Mouse (Mus musculus) intestine, postnatal 0 days (tissue): ENCODE data around the gene Fxyd7. TPM values are rescaled to one million over a fixed set of nuclear protein-coding genes. Genes with fewer than 3 reads are reported as not detected.

Experiments
- ATAC-seq: fragments of 200-750 bp; cut with Nextera tagmentation; 2 replicates; pipeline ENCODE4 v1.8.0; 2017; ENCODE audit warnings: mild to moderate bottlenecking, moderate TSS enrichment, moderate library complexity
- H3K27ac ChIP-seq: fragments of 300-500 bp; sonication (generic); 2 replicates; pipeline ENCODE4 v1.5.1; 2014; ENCODE audit warnings: mild to moderate bottlenecking, low read depth, low read length, moderate library complexity
- H3K27me3 ChIP-seq: fragments of 300-500 bp; sonication (generic); replicated peaks from 2 replicates; pipeline ENCODE4 v1.6.1; 2014; ENCODE audit warnings: low read length, mixed read lengths; ENCODE audit not compliant: control insufficient read depth, insufficient read depth
- H3K36me3 ChIP-seq: fragments of 300-500 bp; sonication (generic); 2 replicates; pipeline ENCODE4 v1.6.1; 2014; ENCODE audit warnings: mild to moderate bottlenecking, moderate library complexity; ENCODE audit not compliant: control insufficient read depth, insufficient read depth
- H3K4me1 ChIP-seq: fragments of 300-500 bp; sonication (generic); replicated peaks from 2 replicates; pipeline ENCODE4 v1.6.1; 2014; ENCODE audit warnings: antibody characterized with exemption, low read length, mixed read lengths; ENCODE audit not compliant: control insufficient read depth, insufficient read depth
- H3K4me2 ChIP-seq: fragments of 300-500 bp; sonication (generic); replicated peaks from 2 replicates; pipeline ENCODE4 v1.6.1; 2014; ENCODE audit warnings: low read depth, mild to moderate bottlenecking, moderate library complexity
- H3K4me3 ChIP-seq: fragments of 300-500 bp; sonication (generic); 2 replicates; pipeline ENCODE4 v1.5.1; 2014; ENCODE audit warnings: low read depth, low read length
- H3K9ac ChIP-seq: fragments of 300-500 bp; sonication (generic); 2 replicates; pipeline ENCODE4 v1.6.1; 2014; ENCODE audit warnings: mild to moderate bottlenecking, low read depth, low read length
- H3K9me3 ChIP-seq: fragments of 300-500 bp; sonication (generic); 2 replicates; pipeline ENCODE4 v1.6.1; 2016; ENCODE audit warnings: mixed run types; ENCODE audit not compliant: control insufficient read depth
- CTCF ChIP-seq: sonication (generic); IDR thresholded peaks from 2 replicates; pipeline ENCODE4 v1.5.1; 2016; ENCODE audit warnings: low read depth, mild to moderate bottlenecking, control low read depth, antibody characterized with exemption, moderate library complexity
- WGBS: fragments of 180-500 bp; shearing (Covaris S2); extraction: QIAGEN DNeasy Blood & Tissue Kit; methylation state at CpG from one replicate; pipeline ENCODE4 v1.1.7; 2014; 5-methylcytosine and 5-hydroxymethylcytosine counted together
- polyA plus RNA-seq: library from polyadenylated mRNA; unstranded; fragments of >200 nt; fragmentation: Nextera tagmentation; extraction: Ambion mirVana; gene quantifications from 2 replicates; pipeline ENCODE4 v1.2.1, GENCODE M21; 2015

Fxyd7 gene
- polyA plus RNA-seq, 1 experiment from 2014 or later: 15.2 TPM

DNA sequence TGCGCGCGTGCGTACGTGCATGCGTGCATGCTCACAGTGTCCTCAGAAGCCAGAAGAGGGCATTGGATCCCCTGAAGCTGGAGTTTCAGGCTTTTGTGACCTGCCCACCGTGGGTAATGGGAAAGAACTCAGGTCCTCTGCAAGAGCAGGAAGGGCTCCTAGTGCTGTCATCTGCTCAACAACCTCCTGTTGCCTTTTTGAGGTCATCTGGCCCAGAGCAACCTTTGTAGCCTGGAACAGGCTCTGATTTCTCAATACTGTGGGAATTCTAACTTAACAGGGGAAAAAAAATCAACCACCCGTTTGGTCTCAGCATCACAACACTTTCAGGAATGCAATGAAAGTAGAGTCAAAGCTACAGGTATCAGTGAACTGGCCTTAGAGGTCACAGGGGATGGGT, 28.4 kb upstream of the Fxyd7 start:
- H3K27ac ChIP-seq: no peak overlapping the region
- ATAC-seq: no peak
- no peaks in the 10 kb centered on the region for H3K36me3 ChIP-seq
- 84% methylated on average over 8 of the region's 8 CpGs for WGBS
- H3K9me3 ChIP-seq: no peaks in the 10 kb centered on the region
- no peaks in the 10 kb centered on the region for H3K4me1 ChIP-seq
- no peak overlapping the region for H3K4me3 ChIP-seq
- no peak overlapping the region for H3K9ac ChIP-seq
- H3K4me2 ChIP-seq: no peak overlapping the region
- no peaks in the 10 kb centered on the region for H3K27me3 ChIP-seq
- no peak for TF ChIP-seq CTCF

- 43% methylated on average over 5 of the region's 5 CpGs for WGBS
- H3K27ac ChIP-seq: no peak overlapping the region
- no peak overlapping the region for H3K4me3 ChIP-seq
- TF ChIP-seq CTCF: peak; percentile 91
- H3K9ac ChIP-seq: no peak overlapping the region
- no peaks in the 10 kb centered on the region for H3K9me3 ChIP-seq
- H3K36me3 ChIP-seq: no peaks in the 10 kb centered on the region
- no peak for ATAC-seq
- H3K4me2 ChIP-seq: no peak overlapping the region
- no peaks in the 10 kb centered on the region for H3K27me3 ChIP-seq
- H3K4me1 ChIP-seq: no peaks in the 10 kb centered on the region
These were observed 26.7 kb upstream of the Fxyd7 start for GRCm38 (mm10) chr7:31077885-31078445.

GRCm38 (mm10) chr7:31077470-31077869, 26.2 kb upstream of the Fxyd7 start:
- Histone ChIP-seq H3K27me3 (no peaks in the 10 kb centered on the region), H3K9me3 (no peaks in the 10 kb centered on the region), H3K4me2 (no peak overlapping the region), H3K4me1 (no peaks in the 10 kb centered on the region; the same call in 1 of the 2 replicates), H3K9ac (no peak overlapping the region), H3K27ac (no peak overlapping the region), H3K4me3 (no peak overlapping the region), H3K36me3 (no peaks in the 10 kb centered on the region)
- ATAC-seq: no peak
- no peak for TF ChIP-seq CTCF
- 61% methylated on average over 6 of the region's 6 CpGs for WGBS

DNA sequence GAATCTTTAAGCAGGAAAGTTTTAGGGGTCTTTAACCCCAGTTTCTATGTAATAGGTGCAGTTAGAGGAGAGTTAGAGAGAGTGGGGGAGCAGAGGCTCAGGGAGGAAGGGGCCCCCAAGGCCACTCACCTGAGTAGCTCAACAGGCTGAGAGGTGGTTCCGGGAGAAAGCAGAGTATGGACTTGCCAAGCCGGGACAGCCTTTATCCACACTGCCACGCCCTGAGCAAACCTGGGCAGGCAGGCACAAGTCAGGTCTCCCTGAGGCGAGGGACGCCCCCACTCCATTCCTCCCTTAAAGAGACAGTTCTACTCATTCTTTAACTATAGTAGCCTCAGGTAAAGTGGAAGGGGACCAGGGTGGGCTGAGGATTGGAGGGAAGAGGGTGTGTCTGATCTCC, 25.2 kb upstream of the Fxyd7 start, which contains the start of gene Fxyd3:
Fxyd3 (minus strand) TSS at position 213 of the 400 bp plus-strand sequence.
- ATAC-seq: peak; percentile 52
- WGBS: 23% methylated on average over 5 of the region's 5 CpGs
- Histone ChIP-seq H3K4me3 (no peak within 1 kb of the TSS), H3K9ac (no peak within 1 kb of the TSS), H3K36me3 (no peaks in the 10 kb centered on the region), H3K4me2 (peak within 1 kb of the TSS; percentile 21; the same call in 1 of the 2 replicates), H3K27me3 (no peaks in the 10 kb centered on the region), H3K27ac (no peak within 1 kb of the TSS), H3K9me3 (no peaks in the 10 kb centered on the region), H3K4me1 (no peaks in the 10 kb centered on the region; the same call in 1 of the 2 replicates)
- no peak for TF ChIP-seq CTCF

DNA sequence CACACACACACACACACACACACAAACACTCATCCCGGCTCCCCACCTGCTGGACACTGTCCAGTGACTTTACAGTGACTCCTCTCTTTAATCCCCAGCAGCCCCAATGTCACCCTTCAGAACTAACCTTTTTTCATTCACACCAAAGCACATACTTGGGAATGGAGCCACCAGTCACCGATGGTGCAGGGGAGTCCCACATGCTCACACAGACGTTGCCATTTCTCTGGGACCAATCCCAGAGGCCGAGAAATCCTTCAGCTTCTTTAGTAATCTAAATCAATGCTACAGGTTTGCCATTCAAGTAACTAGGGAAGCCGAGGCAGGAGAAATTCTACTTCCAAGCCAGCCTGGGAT, 23.4 kb upstream of the Fxyd7 start:
- H3K9ac ChIP-seq: no peak overlapping the region
- no peaks in the 10 kb centered on the region for H3K9me3 ChIP-seq
- H3K27ac ChIP-seq: no peak overlapping the region
- 58% methylated on average over 5 of the region's 5 CpGs for WGBS
- TF ChIP-seq CTCF: no peak
- ATAC-seq: no peak
- no peaks in the 10 kb centered on the region for H3K27me3 ChIP-seq
- H3K4me1 ChIP-seq: no peaks in the 10 kb centered on the region; the same call in 1 of the 2 replicates
- H3K4me2 ChIP-seq: no peak overlapping the region
- H3K4me3 ChIP-seq: no peak overlapping the region
- no peaks in the 10 kb centered on the region for H3K36me3 ChIP-seq

GRCm38 (mm10) chr7:31074061-31074712, 22.9 kb upstream of the Fxyd7 start:
- H3K27ac ChIP-seq: no peak overlapping the region
- H3K4me3 ChIP-seq: no peak overlapping the region
- no peaks in the 10 kb centered on the region for H3K36me3 ChIP-seq
- H3K4me2 ChIP-seq: no peak overlapping the region
- no peaks in the 10 kb centered on the region for H3K9me3 ChIP-seq
- H3K27me3 ChIP-seq: no peaks in the 10 kb centered on the region
- no peak for TF ChIP-seq CTCF
- H3K4me1 ChIP-seq: no peaks in the 10 kb centered on the region; the same call in 1 of the 2 replicates
- 49% methylated on average over 7 of the region's 7 CpGs for WGBS
- no peak overlapping the region for H3K9ac ChIP-seq
- no peak for ATAC-seq
